Mouse (Mus musculus) megakaryocyte, embryonic 14.5 days (primary cell): ENCODE measurements around the gene Rnf208.

ENCODE experiments used
- FLI1 ChIP-seq: IDR thresholded peaks from 2 replicates; pipeline ENCODE4 v1.6.1; 2012; ENCODE audit warnings: low read length, inconsistent platforms, mixed read lengths
- GATA1 ChIP-seq: IDR thresholded peaks from 3 replicates; pipeline ENCODE4 v1.6.1; 2012; ENCODE audit warnings: mixed read lengths, low read length, inconsistent platforms, borderline replicate concordance

DNA sequence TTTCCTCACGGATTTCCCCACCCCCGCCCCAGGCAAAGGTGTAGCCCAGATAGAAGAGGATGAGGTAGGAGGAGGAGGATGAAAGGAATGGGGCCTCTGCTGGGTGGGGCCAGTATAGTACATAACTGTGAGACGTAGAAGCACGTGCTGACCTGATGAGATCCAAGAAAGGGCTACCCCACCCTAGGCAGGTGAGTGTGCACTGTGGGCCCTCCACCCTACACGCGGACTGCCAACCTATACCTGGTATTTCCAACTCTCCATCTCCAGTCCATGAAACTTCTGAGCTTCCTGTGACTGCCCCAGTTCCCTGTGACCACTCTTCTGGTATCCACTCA, 648 bp upstream of the Rnf208 start:
- no peak for TF ChIP-seq GATA1
- no peak for TF ChIP-seq FLI1
